Mouse (Mus musculus) testis, adult 2 months (tissue): ENCODE measurements at regions not wholly inside any gene's neighbourhood (a gene's known extent, or its start where the extent isn't known, plus 50 kb on each side); places are given as distances from the start of the nearest gene placed in this dataset.

ENCODE experiments used
- H3K27ac ChIP-seq: fragments of 200-500 bp; 2 replicates; pipeline ENCODE4 v1.5.1; 2012; ENCODE audit warnings: low read depth, low read length; ENCODE audit not compliant: control insufficient read depth, insufficient read depth
- H3K27me3 ChIP-seq: fragments of 200-500 bp; 2 replicates; pipeline ENCODE4 v1.6.1; 2012; ENCODE audit warnings: mild to moderate bottlenecking, low read length, moderate library complexity; ENCODE audit not compliant: control insufficient read depth, insufficient read depth
- H3K36me3 ChIP-seq: fragments of 200-500 bp; 2 replicates; pipeline ENCODE4 v1.6.1; 2012; ENCODE audit warnings: mild to moderate bottlenecking, low read length; ENCODE audit not compliant: control insufficient read depth, insufficient read depth
- H3K4me1 ChIP-seq: fragments of 200-500 bp; 2 replicates; pipeline ENCODE4 v1.6.1; 2012; ENCODE audit warnings: low read length; ENCODE audit not compliant: control insufficient read depth, insufficient read depth
- H3K4me3 ChIP-seq: fragments of 200-500 bp; 2 replicates; pipeline ENCODE4 v1.5.1; 2012; ENCODE audit warnings: low read depth, mild to moderate bottlenecking, low read length, moderate library complexity, mixed read lengths; ENCODE audit not compliant: control insufficient read depth
- CTCF ChIP-seq: fragments of 200-500 bp; IDR thresholded peaks from 2 replicates; pipeline ENCODE4 v1.5.1; 2012; ENCODE audit warnings: low read depth, mild to moderate bottlenecking, inconsistent platforms, low read length, moderate library complexity; ENCODE audit not compliant: control insufficient read depth, insufficient read depth, insufficient replicate concordance
- POLR2A ChIP-seq: fragments of 200-500 bp; IDR thresholded peaks from 2 replicates; pipeline ENCODE4 v1.6.1; 2012; ENCODE audit warnings: low read depth, mild to moderate bottlenecking, inconsistent platforms, low read length, moderate library complexity; ENCODE audit not compliant: control insufficient read depth

GRCm38 (mm10) chr9:85400600-85401313 is 73.6 kb upstream of the Tent5a start:
- Histone ChIP-seq H3K27ac (no peak overlapping the region), H3K4me3 (no peak overlapping the region), H3K4me1 (no peaks in the 10 kb centered on the region), H3K36me3 (no peaks in the 10 kb centered on the region), H3K27me3 (no peaks in the 10 kb centered on the region)
- TF ChIP-seq POLR2A, result no peak
- no peak for TF ChIP-seq CTCF

DNA sequence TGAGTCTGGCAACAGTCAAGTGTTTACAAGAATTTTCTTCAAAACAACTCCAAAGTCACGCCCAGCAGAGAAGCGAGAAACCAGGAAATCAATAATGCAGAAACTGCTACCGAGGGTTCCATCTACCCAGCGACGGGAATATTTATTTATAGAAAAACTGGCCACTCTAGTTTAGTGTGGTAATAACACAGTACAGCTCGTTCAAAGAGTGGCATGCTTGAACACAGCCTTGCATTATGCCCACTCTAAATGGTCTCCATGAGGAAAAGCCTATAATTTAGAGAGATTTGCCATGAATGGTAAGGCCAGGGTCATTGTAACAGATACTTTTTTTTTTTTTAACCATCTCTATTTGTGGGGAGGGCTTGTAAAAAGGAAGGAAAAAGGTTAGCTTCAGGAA is 67.8 kb upstream of the Tent5a start:
- no peak overlapping the region for H3K27ac ChIP-seq
- TF ChIP-seq POLR2A (no peak), CTCF (no peak)

GRCm38 (mm10) chr9:85391283-85391682 is 64.1 kb upstream of the Tent5a start:
- TF ChIP-seq POLR2A (no peak), CTCF (no peak)
- Histone ChIP-seq H3K4me3 (no peak overlapping the region), H3K36me3 (no peaks in the 10 kb centered on the region), H3K4me1 (no peaks in the 10 kb centered on the region), H3K27ac (no peak overlapping the region), H3K27me3 (no peaks in the 10 kb centered on the region)

More for the DNA sequence above, 67.8 kb upstream of the Tent5a start:
- Histone ChIP-seq H3K27me3 (no peaks in the 10 kb centered on the region), H3K36me3 (no peaks in the 10 kb centered on the region), H3K4me1 (no peaks in the 10 kb centered on the region), H3K4me3 (no peak overlapping the region)

DNA sequence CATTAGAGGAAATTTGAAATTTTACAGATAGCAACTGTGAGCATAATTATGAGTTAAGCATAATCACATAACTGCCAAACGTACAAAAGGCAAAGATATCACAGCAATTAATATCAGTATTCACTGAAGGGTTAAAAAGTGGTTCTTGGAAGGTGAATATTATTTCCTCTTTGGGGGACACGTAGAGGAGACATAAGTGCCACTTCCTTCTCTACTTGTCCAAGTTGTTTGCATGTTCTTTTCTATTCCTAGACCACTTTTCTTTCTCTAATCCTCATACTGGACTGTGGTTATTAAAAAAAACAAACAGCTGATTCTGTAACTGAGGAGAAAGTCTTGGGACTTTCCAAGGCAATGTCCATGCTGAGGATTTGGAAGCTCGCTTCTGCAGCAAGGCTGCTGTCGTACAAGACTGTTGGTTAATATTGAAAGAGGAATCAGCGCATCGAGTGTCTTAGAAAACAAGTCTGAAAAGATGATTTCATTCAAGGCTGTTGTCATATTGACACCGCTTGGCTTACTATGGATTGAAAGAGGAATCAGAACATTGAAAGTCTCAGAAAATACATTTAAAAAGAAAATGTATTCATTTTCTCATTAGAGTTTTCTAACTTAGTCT is 61.7 kb upstream of the Tent5a start:
- no peaks in the 10 kb centered on the region for H3K27me3 ChIP-seq
- no peaks in the 10 kb centered on the region for H3K4me1 ChIP-seq
- no peak overlapping the region for H3K4me3 ChIP-seq
- no peak for TF ChIP-seq POLR2A
- no peak for TF ChIP-seq CTCF
- no peaks in the 10 kb centered on the region for H3K36me3 ChIP-seq
- H3K27ac ChIP-seq, result no peak overlapping the region

DNA sequence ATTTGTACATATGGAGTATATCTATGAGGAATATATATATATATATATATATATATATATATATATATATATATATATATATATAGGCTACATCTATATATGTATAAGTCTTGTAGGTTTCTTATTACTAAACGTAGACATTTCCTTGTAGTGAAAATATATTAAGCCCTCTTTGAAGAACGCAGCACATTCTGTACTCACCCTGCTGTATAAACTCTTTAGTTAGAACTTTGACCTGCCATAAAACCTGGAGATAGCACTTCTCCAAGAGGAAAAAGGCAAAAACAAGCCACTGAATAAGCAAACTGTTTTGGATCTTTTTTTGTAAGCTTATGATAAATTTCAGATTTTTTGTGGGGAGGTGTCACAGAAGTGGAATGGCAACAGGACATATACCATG is 55.3 kb upstream of the Tent5a start:
- no peak overlapping the region for H3K4me3 ChIP-seq
- TF ChIP-seq CTCF (no peak), POLR2A (no peak)
- no peak overlapping the region for H3K27ac ChIP-seq
- no peaks in the 10 kb centered on the region for H3K36me3 ChIP-seq
- H3K4me1 ChIP-seq, result no peaks in the 10 kb centered on the region
- no peaks in the 10 kb centered on the region for H3K27me3 ChIP-seq

- Histone ChIP-seq H3K27me3 (no peaks in the 10 kb centered on the region), H3K4me1 (no peaks in the 10 kb centered on the region), H3K36me3 (no peaks in the 10 kb centered on the region), H3K4me3 (no peak overlapping the region), H3K27ac (no peak overlapping the region)
- TF ChIP-seq CTCF (no peak), POLR2A (no peak)
Observed at GRCm38 (mm10) chr9:85380756-85381155, 53.6 kb upstream of the Tent5a start.

- no peaks in the 10 kb centered on the region for H3K36me3 ChIP-seq
- H3K27me3 ChIP-seq, result no peaks in the 10 kb centered on the region
- no peak overlapping the region for H3K4me3 ChIP-seq
- H3K27ac ChIP-seq, result no peak overlapping the region
- H3K4me1 ChIP-seq, result no peaks in the 10 kb centered on the region
- TF ChIP-seq CTCF, result no peak
- no peak for TF ChIP-seq POLR2A
Observed at GRCm38 (mm10) chr9:85379135-85379534, 52.0 kb upstream of the Tent5a start.
